Comparison of ENCODE assay signal across 8 mouse cellular contexts in genomic region chr14:25486742-25487469, GRCm38 (mm10). TPM values are rescaled to one million over a fixed set of nuclear protein-coding genes. Genes with fewer than 3 reads are reported as not detected.
DNase-seq lines count a peak whose midpoint lies in the region; ATAC-seq and TF ChIP-seq lines count a peak whose summit lies in the region.
"Had no signal": no experiment of that assay in that cellular context is flagged by ENCODE, and none has a peak within 500 bp of the region (broad histone marks: within the 10 kb centered on the region; RNA-seq: fewer than 3 reads in every experiment).

No protein-coding gene starts in this region.

- ATAC-seq in hindbrain, embryonic 15.5 days (ENCODE audit: low FRiP score, low read depth) = no peak

- H3K36me3 ChIP-seq in liver, adult 2 months (ENCODE audit: control insufficient read depth, insufficient read depth, low read length) = no peaks in the 10 kb centered on the region
- 0 out of 2 replicates have a peak, but pooled peaks cover 3% of the 10 kb centered on the region for H3K36me3 ChIP-seq in embryonic facial prominence, embryonic 10.5 days (replicated peaks)
- H3K36me3 ChIP-seq in hindbrain, embryonic 15.5 days = no peaks in the 10 kb centered on the region
- no peaks in the 10 kb centered on the region for H3K36me3 ChIP-seq in myocyte (ENCODE audit: control insufficient read depth, insufficient read depth)

- H3K9me3 ChIP-seq in embryonic facial prominence, embryonic 10.5 days = no peaks in the 10 kb centered on the region
- H3K9me3 ChIP-seq in hindbrain, embryonic 15.5 days = no peaks in the 10 kb centered on the region

- peak overlapping the region; percentile 11 for H3K9ac ChIP-seq in liver, adult 2 months (ENCODE audit: low read depth, low read length)
- no peak overlapping the region for H3K9ac ChIP-seq in hindbrain, embryonic 15.5 days

- no peak overlapping the region for H3K4me3 ChIP-seq in liver, adult 2 months (ENCODE audit: insufficient read depth, low read depth, low read length)
- H3K4me3 ChIP-seq in embryonic facial prominence, embryonic 10.5 days = no peak overlapping the region
- H3K4me3 ChIP-seq in hindbrain, embryonic 15.5 days = no peak overlapping the region
- H3K4me3 ChIP-seq in myocyte = no peak overlapping the region
- H3K4me3 ChIP-seq: erythroblast, embryonic 14.5 days had no signal

- no peak for TF ChIP-seq POLR2A in liver, adult 2 months (IDR thresholded peaks at IDR 0.05; ENCODE audit: extremely low read depth, insufficient read depth, low read length)
- TF ChIP-seq POLR2A in myocyte (IDR thresholded peaks at IDR 0.05; ENCODE audit: insufficient read length, low read depth) = no peak

- DNase-seq in liver, adult 2 months (ENCODE audit: extremely low read depth, low read depth, low spot score) = no peak
- no peak for DNase-seq in liver
- no peak for DNase-seq in embryonic facial prominence, embryonic 10.5 days (ENCODE audit: low spot score)
- no peak for DNase-seq in adrenal gland, adult 8-10 months
- DNase-seq in cerebellum, adult 11-12 months = no peak

- no peak for TF ChIP-seq CTCF in liver, adult 2 months (IDR thresholded peaks at IDR 0.05; ENCODE audit: low read depth, low read length)

- H3K4me1 ChIP-seq in liver, adult 2 months (ENCODE audit: control insufficient read depth, insufficient read depth, low read length) = peaks cover 64% of the 10 kb centered on the region
- H3K4me1 ChIP-seq in embryonic facial prominence, embryonic 10.5 days = peaks cover 91% of the 10 kb centered on the region
- H3K4me1 ChIP-seq in hindbrain, embryonic 15.5 days (replicated peaks) = peaks cover 93% of the 10 kb centered on the region

- peak overlapping the region; percentile 91 for H3K27ac ChIP-seq in liver, adult 2 months (replicated peaks; ENCODE audit: insufficient read depth, low read depth, low read length)
- peak overlapping the region; percentile 31; the same call in 1 of the 2 replicates for H3K27ac ChIP-seq in embryonic facial prominence, embryonic 10.5 days (replicated peaks)
- peak overlapping the region; percentile 23; the same call in 1 of the 2 replicates for H3K27ac ChIP-seq in hindbrain, embryonic 15.5 days (replicated peaks)

- no peak overlapping the region for H3K4me2 ChIP-seq in hindbrain, embryonic 15.5 days
- peak overlapping the region; percentile 60 for H3K4me2 ChIP-seq in myocyte (ENCODE audit: low read depth)

- H3K79me2 ChIP-seq in liver, adult 2 months (ENCODE audit: control insufficient read depth, insufficient read depth, low read length) = peaks cover 58% of the 10 kb centered on the region; the same call in 1 of the 2 replicates
- H3K79me2 ChIP-seq in myocyte (ENCODE audit: control insufficient read depth, insufficient read depth) = peaks cover 99% of the 10 kb centered on the region

- no peaks in the 10 kb centered on the region for H3K27me3 ChIP-seq in liver, adult 2 months (ENCODE audit: control insufficient read depth, insufficient read depth, low read length)
- H3K27me3 ChIP-seq in embryonic facial prominence, embryonic 10.5 days (replicated peaks; ENCODE audit: low read depth, poor library complexity, severe bottlenecking) = no peaks in the 10 kb centered on the region
- no peaks in the 10 kb centered on the region for H3K27me3 ChIP-seq in hindbrain, embryonic 15.5 days
- H3K27me3 ChIP-seq in myocyte (ENCODE audit: control insufficient read depth, insufficient read depth, insufficient read length) = no peaks in the 10 kb centered on the region

- WGBS in liver, adult 2 months = 46% methylated on average over 9 of the region's 9 CpGs
- 77% methylated on average over 9 of the region's 9 CpGs for WGBS in embryonic facial prominence, embryonic 10.5 days
- 78% methylated on average over 9 of the region's 9 CpGs for WGBS in hindbrain, embryonic 15.5 days

- H3ac ChIP-seq in myocyte (ENCODE audit: control insufficient read depth, insufficient read length) = no peak overlapping the region

TF ChIP-seq in myocyte, 11 proteins besides CTCF, POLR2A, EP300 and RAD21:
- TF ChIP-seq E2F4 (IDR thresholded peaks at IDR 0.05; ENCODE audit: insufficient read depth) (no peak), MAX (IDR thresholded peaks at IDR 0.05; ENCODE audit: low read depth) (no peak), REST (IDR thresholded peaks at IDR 0.05; ENCODE audit: insufficient read depth, insufficient read length) (no peak), MYOG (IDR thresholded peaks at IDR 0.05; ENCODE audit: control insufficient read depth in 1 of 3, insufficient read depth in 1 of 3, insufficient read length in 2 of 3, low read depth in 2 of 3) (peak in 1 of 3 experiments; percentile 62), USF1 (IDR thresholded peaks at IDR 0.05; ENCODE audit: low read depth) (no peak), MYOD1 (IDR thresholded peaks at IDR 0.05; ENCODE audit: control insufficient read depth in 1 of 3, insufficient read length in 2 of 3, low read depth in 2 of 3) (peak in 2 of 3 experiments; percentile 47 to 67), TCF3 (IDR thresholded peaks at IDR 0.05; ENCODE audit: insufficient read length, low read depth) (no peak)

RNA-seq across cellular contexts. Expression of gene Zmiz1, which starts 27.9 kb away (rescaled TPM):
- total RNA-seq in liver, adult 2 months (2014; rRNA removed) = 5.3 and 10.1 TPM in 2 replicates
- 10.2 and 11.0 TPM in 2 replicates for polyA plus RNA-seq in liver, adult 2 months (2012; rRNA removed)
- polyA plus RNA-seq in embryonic facial prominence, embryonic 10.5 days (2016; fragmentation: Nextera tagmentation; extraction: Ambion mirVana) = 42.8 and 45.6 TPM in 2 replicates
- polyA plus RNA-seq in hindbrain, embryonic 15.5 days (2015; fragmentation: Nextera tagmentation; extraction: Ambion mirVana) = 70.9 and 72.6 TPM in 2 replicates
- polyA plus RNA-seq in myocyte (2012; fragmentation: generic; extraction: Trizol) = 34.5 TPM
- 100 to 1,000 TPM in 2 of 4 experiments, 10 to 100 TPM in 2; 90.3 to 192 (median 125) TPM for total RNA-seq in adrenal gland, adult 8-10 months (2022)

Comparison
In these comparisons a context has a peak if more than half of its experiments do, and no peak if none do; other contexts are left out.
1. H3K27ac ChIP-seq: peak in every context shown above with its lines; median percentile 91 in liver, adult 2 months; 31 in embryonic facial prominence, embryonic 10.5 days; 23 in hindbrain, embryonic 15.5 days.